Mouse (Mus musculus) right cerebral cortex, postnatal 36 days (tissue): Measurements from ENCODE around the gene 1700019N19Rik.

Experiments used
- DNase-seq, 2 experiments: peaks; one replicate each; pipeline ENCODE4 v3.0.0; 2022; ENCODE audit warnings: low spot score in 2 of 2, mixed read lengths in 1 of 2

Gene 1700019N19Rik

GRCm38 (mm10) chr19:58808864-58809263 lies 14.6 kb upstream of the 1700019N19Rik start:
- no peak for DNase-seq

- DNase-seq, result peak in 1 of 2 experiments; percentile 47
Observed at GRCm38 (mm10) chr19:58806364-58806763, 12.1 kb upstream of the 1700019N19Rik start.

- no peak for DNase-seq
Observed at GRCm38 (mm10) chr19:58805191-58805779, 11.0 kb upstream of the 1700019N19Rik start.

- no peak for DNase-seq
Observed at GRCm38 (mm10) chr19:58795114-58795669, 931 bp upstream of the 1700019N19Rik start.

GRCm38 (mm10) chr19:58789194-58789593 lies 5.1 kb downstream of the 1700019N19Rik start:
- DNase-seq, result no peak

- DNase-seq, result no peak
Observed at GRCm38 (mm10) chr19:58783938-58784337, 10.3 kb downstream of the 1700019N19Rik start.

- DNase-seq, result no peak
Observed at GRCm38 (mm10) chr19:58781566-58781965, 12.7 kb downstream of the 1700019N19Rik start.

- DNase-seq, result no peak
Observed at GRCm38 (mm10) chr19:58776461-58776860, 17.8 kb downstream of the 1700019N19Rik start.

GRCm38 (mm10) chr19:58767329-58767728 lies 26.9 kb downstream of the 1700019N19Rik start:
- DNase-seq, result no peak

GRCm38 (mm10) chr19:58762848-58763541 lies 31.3 kb downstream of the 1700019N19Rik start:
- peak; percentile 49 to 63 for DNase-seq

- DNase-seq, result no peak
Observed at GRCm38 (mm10) chr19:58762316-58762715, 31.9 kb downstream of the 1700019N19Rik start.

GRCm38 (mm10) chr19:58759423-58759822 lies 34.8 kb downstream of the 1700019N19Rik start, which contains the start of gene Pnliprp2:
Gene Pnliprp2 (plus strand): TSS chr19:58759719.
- DNase-seq, result no peak

GRCm38 (mm10) chr19:58758871-58759270 lies 35.4 kb downstream of the 1700019N19Rik start:
- DNase-seq, result no peak

- DNase-seq, result no peak
Observed at GRCm38 (mm10) chr19:58751504-58751903, 42.8 kb downstream of the 1700019N19Rik start.

GRCm38 (mm10) chr19:58750822-58751221 lies 43.4 kb downstream of the 1700019N19Rik start:
- DNase-seq, result no peak

- DNase-seq, result no peak
Observed at GRCm38 (mm10) chr19:58747498-58748000, 46.7 kb downstream of the 1700019N19Rik start.

GRCm38 (mm10) chr19:58743736-58744135 lies 50.5 kb downstream of the 1700019N19Rik start:
- no peak for DNase-seq

- DNase-seq, result no peak
Observed at GRCm38 (mm10) chr19:58742711-58743110, 51.5 kb downstream of the 1700019N19Rik start.

GRCm38 (mm10) chr19:58741036-58741435 lies 53.2 kb downstream of the 1700019N19Rik start:
- no peak for DNase-seq

- no peak for DNase-seq
Observed at GRCm38 (mm10) chr19:58738111-58738510, 56.1 kb downstream of the 1700019N19Rik start.
